Mouse (Mus musculus) bone marrow macrophage, adult 2 months (primary cell): ENCODE data around the gene Tnfsf15. TPM values are rescaled to one million over a fixed set of nuclear protein-coding genes. Genes with fewer than 3 reads are reported as not detected.

ENCODE experiments used
- H3K27ac ChIP-seq: 2 replicates; pipeline ENCODE4 v1.5.1; 2012; ENCODE audit warnings: low read depth, low read length; ENCODE audit not compliant: insufficient read depth
- H3K4me1 ChIP-seq: 2 replicates; pipeline ENCODE4 v1.6.1; 2012; ENCODE audit warnings: low read length; ENCODE audit not compliant: control insufficient read depth, insufficient read depth
- H3K4me3 ChIP-seq: 2 replicates; pipeline ENCODE4 v1.5.1; 2012; ENCODE audit warnings: mild to moderate bottlenecking, low read length, moderate library complexity; ENCODE audit not compliant: insufficient read depth
- CTCF ChIP-seq: IDR thresholded peaks from 2 replicates; pipeline ENCODE4 v1.5.1; 2012; ENCODE audit warnings: low read depth, mild to moderate bottlenecking, low read length, moderate library complexity
- POLR2A ChIP-seq: IDR thresholded peaks from 2 replicates; pipeline ENCODE4 v1.6.1; 2012; ENCODE audit warnings: mild to moderate bottlenecking, low read depth, low read length, borderline replicate concordance
- polyA plus RNA-seq: library from polyadenylated mRNA; stranded (reverse); fragments of >200 nt; gene quantifications from 2 replicates; pipeline ENCODE4 v1.2.4, GENCODE M21; 2012; ENCODE audit not compliant: missing spikeins, insufficient read depth, insufficient read length

The Tnfsf15 gene
- polyA plus RNA-seq, 1 experiment, result 0.48 TPM

- no peak for TF ChIP-seq POLR2A
- no peak for TF ChIP-seq CTCF
- Histone ChIP-seq H3K4me1 (peaks cover 2% of the 10 kb centered on the region), H3K4me3 (no peak overlapping the region), H3K27ac (no peak overlapping the region)
These were observed 2.0 kb downstream of the Tnfsf15 start for GRCm38 (mm10) chr4:63742763-63743371.

- H3K4me1 ChIP-seq, result peaks cover 2% of the 10 kb centered on the region
- no peak overlapping the region for H3K27ac ChIP-seq
- H3K4me3 ChIP-seq, result no peak overlapping the region
- TF ChIP-seq CTCF (no peak), POLR2A (no peak)
These were observed 2.8 kb downstream of the Tnfsf15 start for GRCm38 (mm10) chr4:63742101-63742500.

GRCm38 (mm10) chr4:63740761-63741160, 4.2 kb downstream of the Tnfsf15 start:
- Histone ChIP-seq H3K4me3 (no peak overlapping the region), H3K4me1 (peaks cover 2% of the 10 kb centered on the region), H3K27ac (no peak overlapping the region)
- TF ChIP-seq POLR2A, result no peak
- no peak for TF ChIP-seq CTCF

- H3K4me3 ChIP-seq, result no peak overlapping the region
- H3K4me1 ChIP-seq, result no peaks in the 10 kb centered on the region
- no peak overlapping the region for H3K27ac ChIP-seq
- no peak for TF ChIP-seq POLR2A
- TF ChIP-seq CTCF, result no peak
These were observed 4.9 kb downstream of the Tnfsf15 start for GRCm38 (mm10) chr4:63740001-63740400.

GRCm38 (mm10) chr4:63739524-63739923, 5.4 kb downstream of the Tnfsf15 start:
- no peak overlapping the region for H3K4me3 ChIP-seq
- no peaks in the 10 kb centered on the region for H3K4me1 ChIP-seq
- no peak overlapping the region for H3K27ac ChIP-seq
- TF ChIP-seq CTCF, result no peak
- no peak for TF ChIP-seq POLR2A

- TF ChIP-seq CTCF, result no peak
- TF ChIP-seq POLR2A, result no peak
- Histone ChIP-seq H3K4me1 (no peaks in the 10 kb centered on the region), H3K4me3 (no peak overlapping the region), H3K27ac (no peak overlapping the region)
These were observed 6.4 kb downstream of the Tnfsf15 start for GRCm38 (mm10) chr4:63738364-63738997.

GRCm38 (mm10) chr4:63731299-63731698, 13.6 kb downstream of the Tnfsf15 start:
- no peaks in the 10 kb centered on the region for H3K4me1 ChIP-seq
- H3K27ac ChIP-seq, result no peak overlapping the region
- H3K4me3 ChIP-seq, result no peak overlapping the region
- TF ChIP-seq POLR2A (no peak), CTCF (no peak)

- Histone ChIP-seq H3K4me1 (no peaks in the 10 kb centered on the region), H3K27ac (no peak overlapping the region), H3K4me3 (no peak overlapping the region)
- no peak for TF ChIP-seq POLR2A
- no peak for TF ChIP-seq CTCF
These were observed 18.2 kb downstream of the Tnfsf15 start for GRCm38 (mm10) chr4:63726727-63727126.

- H3K27ac ChIP-seq, result no peak overlapping the region
- TF ChIP-seq POLR2A (no peak), CTCF (no peak)
- no peaks in the 10 kb centered on the region for H3K4me1 ChIP-seq
- no peak overlapping the region for H3K4me3 ChIP-seq
These were observed 18.9 kb downstream of the Tnfsf15 start for GRCm38 (mm10) chr4:63725981-63726380.

- Histone ChIP-seq H3K4me1 (no peaks in the 10 kb centered on the region), H3K4me3 (no peak overlapping the region), H3K27ac (no peak overlapping the region)
- TF ChIP-seq CTCF (no peak), POLR2A (no peak)
These were observed 26.8 kb downstream of the Tnfsf15 start for GRCm38 (mm10) chr4:63717922-63718643.
